Mouse (Mus musculus) E14TG2a.4 (cell line): Measurements from ENCODE around the gene Klrc1.

ENCODE experiments used
- CTCF ChIP-seq: conservative IDR thresholded peaks from 2 replicates; pipeline ENCODE4 v1.5.1; 2014; ENCODE audit warnings: low read length
- NANOG ChIP-seq: IDR thresholded peaks from 2 replicates; pipeline ENCODE4 v1.6.1; 2014; ENCODE audit warnings: borderline replicate concordance, low read length, mixed read lengths

GRCm38 (mm10) chr6:129727237-129727636 lies 48.5 kb upstream of the Klrc1 start:
- TF ChIP-seq CTCF, result no peak
- no peak for TF ChIP-seq NANOG
